Mouse (Mus musculus): ENCODE data around the gene Nfkb1. TPM values are rescaled to one million over a fixed set of nuclear protein-coding genes. Genes with fewer than 3 reads are reported as not detected.
A peak's percentile ranks its signal among the peaks of the same experiment; 100 is the strongest.

Nfkb1 gene
- polyA plus RNA-seq, 1 experiment: 5.4 TPM

- TF ChIP-seq GATA1 (IDR thresholded peaks at IDR 0.05; ENCODE audit: low read length): no peak
Measured at GRCm38 (mm10) chr3:135718323-135719178, 27.2 kb upstream of the Nfkb1 start.

GRCm38 (mm10) chr3:135713016-135713950, 21.9 kb upstream of the Nfkb1 start:
- no peak for TF ChIP-seq GATA1 (IDR thresholded peaks at IDR 0.05; ENCODE audit: low read length)

- TF ChIP-seq GATA1 (IDR thresholded peaks at IDR 0.05; ENCODE audit: low read length): no peak
Measured at GRCm38 (mm10) chr3:135711613-135712012, 20.3 kb upstream of the Nfkb1 start.

- TF ChIP-seq GATA1 (IDR thresholded peaks at IDR 0.05; ENCODE audit: low read length): no peak
Measured at GRCm38 (mm10) chr3:135711040-135711570, 19.8 kb upstream of the Nfkb1 start.

- TF ChIP-seq GATA1 (IDR thresholded peaks at IDR 0.05; ENCODE audit: low read length): no peak
Measured at GRCm38 (mm10) chr3:135703307-135703706, 12.0 kb upstream of the Nfkb1 start.

GRCm38 (mm10) chr3:135702658-135703057, 11.3 kb upstream of the Nfkb1 start:
- no peak for TF ChIP-seq GATA1 (IDR thresholded peaks at IDR 0.05; ENCODE audit: low read length)

GRCm38 (mm10) chr3:135699523-135700264, 8.3 kb upstream of the Nfkb1 start:
- no peak for TF ChIP-seq GATA1 (IDR thresholded peaks at IDR 0.05; ENCODE audit: low read length)

GRCm38 (mm10) chr3:135698466-135698975, 7.2 kb upstream of the Nfkb1 start:
- TF ChIP-seq GATA1 (IDR thresholded peaks at IDR 0.05; ENCODE audit: low read length): no peak

GRCm38 (mm10) chr3:135696262-135696661, 4.9 kb upstream of the Nfkb1 start:
- TF ChIP-seq GATA1 (IDR thresholded peaks at IDR 0.05; ENCODE audit: low read length): peak; percentile 100

GRCm38 (mm10) chr3:135692999-135693398, 1.7 kb upstream of the Nfkb1 start:
- TF ChIP-seq GATA1 (IDR thresholded peaks at IDR 0.05; ENCODE audit: low read length): no peak

- TF ChIP-seq GATA1 (IDR thresholded peaks at IDR 0.05; ENCODE audit: low read length): no peak
Measured at GRCm38 (mm10) chr3:135690568-135691190, 668 bp downstream of the Nfkb1 start.

GRCm38 (mm10) chr3:135689773-135690567, 1.4 kb downstream of the Nfkb1 start:
- TF ChIP-seq GATA1 (IDR thresholded peaks at IDR 0.05; ENCODE audit: low read length): no peak

- TF ChIP-seq GATA1 (IDR thresholded peaks at IDR 0.05; ENCODE audit: low read length): no peak
Measured at GRCm38 (mm10) chr3:135688970-135689772, 2.2 kb downstream of the Nfkb1 start.

All from G1E-ER4 (cell line).